Mouse (Mus musculus) CD4-positive helper T cell, adult 2 months (primary cell): ENCODE data around the gene Tgfbr2.

Experiments used
- DNase-seq: peaks from one replicate; pipeline ENCODE4 v3.0.0-alpha.2; 2012; ENCODE audit warnings: low read depth, missing footprints, low spot score

Tgfbr2 gene

DNA sequence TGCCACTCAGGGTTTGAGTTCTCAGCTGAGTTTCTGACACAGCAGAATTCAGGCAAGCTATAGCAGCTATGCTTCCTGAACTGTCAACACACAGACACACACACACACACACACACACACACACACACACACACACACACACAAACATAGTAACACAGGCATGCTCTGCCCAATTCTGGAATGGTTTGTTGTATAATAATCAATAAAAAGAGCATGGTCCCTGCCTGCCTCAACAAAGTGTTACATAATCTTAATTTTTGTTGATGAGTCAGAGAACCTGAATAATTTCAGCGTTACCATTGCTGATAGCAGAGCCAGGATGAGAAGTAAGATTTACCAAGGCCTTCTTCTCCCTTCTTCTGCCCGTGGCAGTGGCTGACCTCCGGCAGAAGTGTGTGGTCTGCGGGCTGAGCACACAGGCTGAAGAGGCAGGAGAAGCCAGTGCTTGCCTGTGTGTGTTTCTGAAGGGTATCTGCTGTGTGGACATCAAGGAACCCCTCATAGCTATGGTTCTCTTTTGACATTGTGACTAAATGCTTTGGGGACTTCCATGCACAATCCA lies 18.8 kb upstream of the Tgfbr2 start:
- DNase-seq, result no peak

DNA sequence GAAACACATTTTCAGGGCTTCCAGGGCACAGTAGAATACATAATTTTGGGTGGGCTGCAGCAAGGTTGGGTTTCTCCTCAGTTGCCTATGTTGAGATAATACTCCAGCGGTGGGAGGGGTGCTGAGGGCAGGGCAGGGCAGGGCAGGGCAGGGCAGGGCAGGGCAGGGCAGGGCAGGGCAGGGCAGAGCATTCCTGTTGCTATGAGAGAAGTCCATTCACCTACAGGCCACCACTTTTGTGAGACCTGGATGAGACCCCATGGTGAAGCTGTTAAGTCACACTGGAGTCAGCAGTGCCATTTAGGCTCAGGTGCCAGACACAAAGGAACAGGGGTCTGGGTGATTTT lies 18.3 kb upstream of the Tgfbr2 start:
- no peak for DNase-seq

GRCm38 (mm10) chr9:116192826-116193534 lies 17.8 kb upstream of the Tgfbr2 start:
- DNase-seq, result no peak

DNA sequence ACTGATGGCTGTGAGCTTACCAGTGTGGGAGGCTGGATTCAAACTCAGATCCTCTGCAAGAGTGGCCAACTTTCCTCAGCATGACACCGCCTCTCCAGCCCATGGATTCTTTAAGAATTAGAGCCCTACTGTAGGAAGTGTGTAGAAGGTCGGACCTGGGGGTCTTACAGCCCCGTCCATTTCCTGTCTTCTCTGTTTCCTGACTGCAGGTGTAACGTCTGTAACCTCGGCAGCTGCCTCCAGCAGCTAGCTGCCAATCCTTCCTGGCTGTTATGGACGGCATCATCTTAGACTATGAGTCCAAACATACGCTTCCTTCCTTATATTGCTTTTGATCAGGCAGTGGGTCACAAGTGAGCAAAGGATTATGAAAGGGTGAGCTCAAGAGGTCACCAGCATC lies 17.1 kb upstream of the Tgfbr2 start:
- no peak for DNase-seq

GRCm38 (mm10) chr9:116189831-116190230 lies 14.7 kb upstream of the Tgfbr2 start:
- DNase-seq, result peak; percentile 62

GRCm38 (mm10) chr9:116188952-116189666 lies 13.9 kb upstream of the Tgfbr2 start:
- peak; percentile 85 for DNase-seq

GRCm38 (mm10) chr9:116187181-116187731 lies 12.1 kb upstream of the Tgfbr2 start:
- peak; percentile 67 for DNase-seq

DNA sequence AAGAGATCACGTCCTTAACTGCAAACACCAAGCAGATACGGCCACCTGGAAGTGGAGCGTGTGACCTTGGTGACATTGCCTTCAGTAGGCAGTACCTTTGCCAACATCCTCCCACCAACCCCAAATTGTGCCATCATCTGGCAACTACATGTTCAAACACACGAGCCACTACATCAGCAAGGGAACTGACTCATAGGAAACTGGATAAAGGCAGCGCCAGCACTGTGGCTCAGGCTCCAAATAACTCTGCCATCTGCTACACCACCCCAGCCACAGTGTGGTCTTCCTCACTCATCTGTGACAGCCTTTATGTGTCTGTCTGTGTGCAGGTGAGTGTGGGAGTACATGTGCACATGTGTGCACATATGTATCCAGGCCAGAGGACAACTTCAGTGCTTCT lies 9.7 kb upstream of the Tgfbr2 start:
- DNase-seq, result no peak

- no peak for DNase-seq
Observed at GRCm38 (mm10) chr9:116183035-116183434, 7.9 kb upstream of the Tgfbr2 start.

- DNase-seq, result peak; percentile 51
Observed at GRCm38 (mm10) chr9:116181608-116182007, 6.4 kb upstream of the Tgfbr2 start.

DNA sequence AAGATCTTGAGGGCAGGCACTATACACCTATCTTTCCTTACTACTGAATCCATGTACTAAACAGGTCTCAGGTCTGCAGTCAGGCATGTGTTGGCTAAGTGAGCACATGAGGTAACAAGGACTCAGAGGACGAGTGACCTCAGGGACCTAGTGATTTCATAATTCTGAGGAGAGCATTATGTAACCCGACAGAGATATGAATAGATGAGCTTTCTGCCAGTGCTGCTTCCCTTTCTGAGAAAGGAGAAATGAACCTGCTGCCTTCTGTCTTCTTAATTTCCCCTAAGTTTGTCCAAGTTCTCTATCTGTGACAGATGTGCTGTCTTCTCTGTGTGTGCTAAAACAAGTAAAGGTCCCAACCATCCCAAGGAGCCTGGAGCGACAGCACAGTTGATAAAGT lies 3.0 kb upstream of the Tgfbr2 start:
- no peak for DNase-seq

DNA sequence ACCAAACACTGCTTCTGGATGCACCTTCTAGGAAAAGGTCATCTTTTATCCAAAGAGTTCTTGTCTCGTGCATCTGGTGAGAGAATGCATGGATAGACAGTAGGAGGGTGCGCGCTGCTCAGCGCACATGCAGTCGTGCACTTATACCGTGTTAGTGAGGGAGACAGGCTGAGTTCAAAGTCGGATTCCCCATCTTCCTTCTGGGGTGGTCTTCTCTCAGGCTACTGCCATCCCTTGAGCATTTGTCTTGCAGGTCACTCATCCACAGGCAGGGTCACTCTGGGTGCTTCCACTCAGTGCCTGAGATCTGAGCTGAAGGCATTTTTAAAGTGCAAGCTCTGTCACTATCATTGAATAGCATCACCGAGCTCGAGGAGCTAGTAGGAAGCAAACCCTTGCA lies 1.9 kb upstream of the Tgfbr2 start:
- DNase-seq, result no peak

- DNase-seq, result peak; percentile 88
Observed at GRCm38 (mm10) chr9:116175488-116176115, 442 bp upstream of the Tgfbr2 start.

DNA sequence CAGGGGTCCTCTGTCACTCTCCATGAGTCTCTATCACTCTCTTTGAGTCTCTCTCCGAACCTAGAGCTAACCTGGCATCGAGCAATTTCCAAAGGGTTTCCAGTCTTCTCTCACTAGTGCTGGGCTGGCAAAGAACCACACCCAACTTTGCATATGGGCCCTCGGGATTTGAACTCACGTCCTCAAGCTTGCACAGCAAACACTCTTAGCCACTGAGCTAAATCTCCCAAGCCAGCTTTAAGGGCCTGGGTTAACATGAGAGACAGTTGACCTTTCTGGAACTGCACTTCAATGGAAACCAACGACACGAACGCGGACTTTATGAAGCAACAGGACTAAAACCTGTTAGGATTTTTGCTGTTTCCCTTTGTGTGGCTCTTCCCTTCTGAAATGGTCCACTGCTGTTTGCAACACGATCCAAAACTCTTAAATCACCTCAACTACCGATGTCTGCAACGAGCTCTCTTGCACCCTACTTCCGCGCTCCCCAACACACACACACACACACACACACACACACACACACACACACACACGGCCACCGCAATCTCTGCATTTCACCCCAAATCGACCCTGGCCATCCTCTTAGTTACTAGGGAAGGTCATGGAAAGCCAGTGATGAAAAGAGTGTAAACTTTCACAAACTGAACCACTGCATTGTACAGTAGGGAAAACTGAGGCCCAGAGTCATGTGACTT lies 1.5 kb downstream of the Tgfbr2 start:
- peak; percentile 67 for DNase-seq

GRCm38 (mm10) chr9:116173059-116173458 lies 2.1 kb downstream of the Tgfbr2 start:
- no peak for DNase-seq

DNA sequence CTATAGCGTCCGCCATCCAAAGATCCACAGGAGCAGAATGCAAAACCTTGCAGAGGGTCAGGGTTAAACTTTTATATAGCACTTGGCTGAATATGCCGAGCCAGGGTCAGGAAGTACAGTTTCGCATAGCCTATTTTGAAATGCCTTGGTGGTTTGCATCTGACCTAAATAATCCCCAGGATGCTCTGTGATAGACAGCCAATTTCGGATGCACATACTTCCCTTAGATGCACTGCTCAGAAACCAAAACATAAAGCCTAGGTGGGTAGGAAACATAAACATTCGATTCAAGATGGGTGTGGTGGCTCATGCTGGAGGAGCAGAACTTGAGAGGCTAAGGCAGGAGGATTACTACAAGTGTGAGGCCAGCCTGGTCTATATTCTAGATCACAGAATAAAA lies 6.1 kb downstream of the Tgfbr2 start:
- peak; percentile 55 for DNase-seq

GRCm38 (mm10) chr9:116167304-116167880 lies 7.8 kb downstream of the Tgfbr2 start:
- no peak for DNase-seq

DNA sequence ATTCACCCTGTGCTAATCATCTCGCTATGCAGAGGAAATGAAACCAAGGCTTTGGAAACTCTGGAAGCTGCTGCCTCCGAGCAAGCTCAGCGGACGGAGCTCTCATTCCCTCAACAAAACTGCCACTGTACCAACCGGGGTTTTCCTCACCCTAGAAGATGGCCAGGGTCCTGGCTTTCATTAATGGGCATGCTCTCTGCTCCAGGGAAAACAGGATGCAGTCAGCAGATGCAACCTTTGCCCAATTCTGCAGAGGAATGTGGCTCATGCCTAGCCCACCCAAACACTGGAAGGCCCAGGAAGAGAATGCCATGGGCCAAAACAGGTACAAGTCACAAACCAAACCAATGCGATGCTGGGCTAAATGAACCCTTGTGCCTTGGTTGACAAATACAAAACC lies 8.8 kb downstream of the Tgfbr2 start:
- DNase-seq, result no peak

DNA sequence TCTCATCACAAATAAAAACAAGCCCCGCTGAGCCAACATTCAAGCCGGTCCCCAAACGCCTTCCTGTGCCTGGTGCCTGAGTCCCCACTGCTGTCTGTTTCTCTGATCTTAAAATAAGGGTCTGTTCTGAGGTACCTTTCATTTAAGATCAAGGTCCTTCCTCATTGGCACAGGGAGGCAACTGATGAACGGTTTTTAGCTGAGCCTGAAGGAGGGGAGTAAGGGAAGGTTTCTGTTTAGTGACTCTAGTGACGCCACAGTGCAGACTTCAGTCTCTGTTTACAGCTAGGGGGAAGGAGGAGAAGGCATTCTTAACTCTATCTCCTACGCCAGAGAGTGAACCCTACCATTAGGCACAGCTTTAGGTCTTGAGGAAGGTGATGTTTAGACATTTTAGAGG lies 11.3 kb downstream of the Tgfbr2 start:
- DNase-seq, result peak; percentile 41

GRCm38 (mm10) chr9:116162866-116163374 lies 12.2 kb downstream of the Tgfbr2 start:
- no peak for DNase-seq

- DNase-seq, result peak; percentile 45
Observed at GRCm38 (mm10) chr9:116160860-116161259, 14.3 kb downstream of the Tgfbr2 start.
